Mouse (Mus musculus) heart, adult 18-20 months (tissue): ENCODE measurements at regions not wholly inside any gene's neighbourhood (a gene's known extent, or its start where the extent isn't known, plus 50 kb on each side); places are given as distances from the start of the nearest gene placed in this dataset.

ENCODE experiments used
- DNase-seq, 2 experiments: peaks; one replicate each; pipeline ENCODE4 v3.0.0; 2021 to 2022; ENCODE audit warnings: mixed read lengths in 1 of 2

DNA sequence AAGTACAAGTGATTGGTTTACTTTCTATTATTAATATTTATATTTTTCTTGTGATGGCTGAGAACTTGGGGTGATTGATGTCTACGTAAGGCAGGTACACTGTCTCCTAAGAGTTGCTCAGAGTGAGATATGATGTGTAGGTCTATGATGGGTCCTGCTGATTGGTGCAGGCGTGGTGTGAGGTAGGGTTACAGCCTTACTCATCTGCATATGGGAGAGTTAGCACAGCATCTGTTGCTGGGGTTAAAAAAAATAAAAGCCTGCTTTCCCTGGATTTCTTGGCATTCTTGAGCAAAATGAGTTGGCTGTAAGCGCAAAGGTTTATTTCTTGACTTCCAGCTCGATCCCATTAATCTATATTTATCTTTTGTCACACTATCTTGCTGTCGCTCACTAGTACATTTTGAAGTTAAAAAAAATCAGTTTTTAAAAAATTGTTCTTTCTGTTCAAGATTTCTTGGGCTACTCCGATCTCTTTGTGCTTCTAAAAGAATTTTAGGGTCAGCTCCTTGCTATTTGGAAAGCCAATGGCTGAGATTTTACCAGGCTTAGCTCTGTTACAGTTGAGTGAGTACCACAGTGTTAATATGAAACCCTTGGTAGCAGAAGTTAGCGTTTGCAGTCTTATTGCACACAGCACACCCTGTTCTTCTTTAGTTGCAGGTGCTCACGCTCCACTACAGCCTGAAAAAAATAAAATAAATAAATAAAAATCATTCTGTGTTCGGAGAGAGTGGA is 482.0 kb downstream of the Plekhb2 start:
- no peak for DNase-seq

DNA sequence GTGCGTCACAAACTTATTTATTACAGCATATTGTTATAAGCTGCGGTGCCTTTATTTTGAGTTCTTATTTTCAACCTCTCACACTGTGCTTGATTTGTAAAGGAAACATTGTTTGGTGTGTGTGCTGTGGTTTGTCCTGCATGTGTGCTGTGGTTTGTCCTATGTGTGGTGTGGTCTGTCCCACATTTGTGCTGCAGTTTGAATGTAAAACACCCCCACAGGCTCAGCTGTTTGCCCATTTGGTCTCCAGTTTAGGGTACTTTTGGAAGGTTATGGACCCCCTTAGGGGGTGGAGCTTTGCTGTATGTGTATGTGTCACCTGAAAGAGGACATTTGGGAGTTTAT is 482.5 kb downstream of the Plekhb2 start:
- DNase-seq = no peak

DNA sequence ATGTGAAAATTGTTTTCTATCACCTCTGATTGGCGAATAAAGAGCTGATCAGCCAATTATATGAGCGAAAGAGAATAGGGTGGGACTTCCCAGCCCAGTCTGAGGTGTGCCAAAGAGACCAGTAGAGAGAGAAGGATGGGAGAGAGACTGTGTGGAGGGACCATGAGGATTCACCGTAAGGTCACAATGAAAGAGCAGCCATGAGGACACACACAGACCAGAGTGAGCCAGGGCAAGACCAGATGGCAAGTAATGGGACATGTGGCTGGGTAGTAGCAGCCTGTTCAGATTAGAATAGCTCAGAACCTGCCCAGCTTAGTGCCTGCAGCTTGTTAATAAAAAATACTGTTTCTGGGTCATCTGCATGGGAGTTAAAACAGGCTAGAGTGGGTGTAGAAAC is 487.9 kb downstream of the Plekhb2 start:
- DNase-seq = no peak

DNA sequence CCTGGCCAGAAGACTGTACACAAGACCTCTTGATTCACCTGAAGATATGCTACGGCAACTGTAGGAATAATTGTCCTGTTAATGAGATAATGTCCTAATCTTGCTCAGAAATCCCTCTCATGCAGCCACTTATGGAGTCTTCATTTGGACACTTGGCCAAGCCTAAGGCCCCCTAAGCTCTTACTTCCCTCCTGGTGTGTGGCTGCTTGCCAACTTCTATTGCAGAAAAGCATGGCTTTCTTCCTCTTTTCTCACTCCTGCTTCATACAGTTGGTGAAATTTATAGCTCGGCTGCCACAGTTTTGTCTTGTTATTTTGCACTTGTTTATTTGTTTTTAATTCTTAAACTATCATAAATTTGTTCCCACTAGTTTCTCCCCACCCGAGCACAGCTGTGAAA is 488.4 kb downstream of the Plekhb2 start:
- DNase-seq = peak; percentile 2 to 5

DNA sequence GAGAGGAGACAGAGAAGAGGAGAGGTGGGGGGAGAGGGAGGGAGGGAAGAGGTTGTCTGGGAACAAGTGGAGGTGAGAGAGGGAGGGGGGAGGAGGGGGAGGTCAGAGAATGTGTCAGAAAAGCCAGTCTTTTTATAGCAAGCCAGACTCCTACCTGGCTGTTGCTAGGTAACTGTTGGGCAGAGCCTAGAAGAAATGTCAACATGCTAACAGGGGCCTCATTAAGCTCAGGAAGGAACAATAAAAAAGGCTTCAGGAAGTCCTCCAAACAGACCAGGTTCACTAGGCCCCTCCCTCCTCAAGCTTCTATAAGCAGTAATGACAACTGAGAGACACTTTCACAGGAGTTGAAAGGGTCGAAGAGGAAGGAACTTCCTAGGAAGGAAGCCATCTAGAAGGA is 494.8 kb downstream of the Plekhb2 start:
- DNase-seq = no peak

DNA sequence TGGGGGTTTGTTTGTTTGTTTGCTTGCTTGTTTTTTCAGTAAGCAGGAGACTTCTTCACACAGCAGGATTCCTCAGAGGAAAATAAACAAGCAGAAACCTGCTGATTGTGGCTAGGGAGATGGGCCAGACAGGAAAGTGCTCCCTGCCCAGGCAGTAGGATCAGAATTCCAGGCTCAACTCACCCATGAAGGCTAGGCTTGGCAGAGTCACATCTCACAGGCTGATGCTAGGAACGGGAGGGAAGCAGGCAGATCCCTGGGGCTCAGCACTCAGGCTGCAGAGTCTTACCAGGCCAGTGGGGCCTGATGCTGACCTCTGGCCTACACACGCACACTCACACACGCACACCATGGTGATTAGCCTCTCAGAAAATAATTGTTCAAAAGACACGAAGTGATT is 498.5 kb downstream of the Plekhb2 start:
- DNase-seq = no peak

DNA sequence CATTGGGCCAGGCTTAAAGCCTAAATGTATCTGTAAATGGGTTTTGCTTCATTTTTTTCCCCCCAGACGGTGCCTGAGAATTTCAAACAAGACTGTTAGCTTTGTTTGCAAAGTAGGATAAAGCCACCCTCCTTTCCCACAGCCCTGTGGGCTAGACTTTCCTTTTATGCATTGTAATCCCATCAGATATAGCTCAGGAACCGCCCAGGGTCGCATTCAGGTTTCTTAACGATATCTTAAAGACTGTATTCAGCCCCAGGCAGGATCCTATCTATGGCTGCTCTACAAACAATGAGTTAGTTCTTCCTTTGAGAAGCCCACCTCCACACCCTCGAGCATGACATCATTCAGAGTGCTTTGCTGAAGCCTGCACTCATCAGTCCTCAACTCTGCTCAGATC is 509.2 kb downstream of the Plekhb2 start:
- no peak for DNase-seq

DNA sequence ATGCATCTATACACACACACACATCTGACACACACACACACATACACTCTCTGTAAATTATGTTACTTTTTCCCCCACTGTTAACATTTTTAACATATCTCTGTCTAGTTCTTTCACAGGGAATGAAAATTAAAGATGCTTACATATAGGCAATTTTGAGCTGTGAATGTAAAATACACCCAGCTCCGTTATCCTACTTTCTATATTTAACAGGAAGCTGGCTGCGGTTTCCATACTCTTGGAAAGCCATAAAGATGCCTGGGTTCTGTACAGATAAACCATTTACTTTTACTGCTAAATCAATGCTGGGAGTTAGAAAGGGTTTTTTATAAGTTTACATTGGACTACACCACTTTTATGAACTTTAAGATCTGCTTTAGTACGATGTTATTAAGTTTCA is 511.7 kb downstream of the Plekhb2 start:
- no peak for DNase-seq

DNA sequence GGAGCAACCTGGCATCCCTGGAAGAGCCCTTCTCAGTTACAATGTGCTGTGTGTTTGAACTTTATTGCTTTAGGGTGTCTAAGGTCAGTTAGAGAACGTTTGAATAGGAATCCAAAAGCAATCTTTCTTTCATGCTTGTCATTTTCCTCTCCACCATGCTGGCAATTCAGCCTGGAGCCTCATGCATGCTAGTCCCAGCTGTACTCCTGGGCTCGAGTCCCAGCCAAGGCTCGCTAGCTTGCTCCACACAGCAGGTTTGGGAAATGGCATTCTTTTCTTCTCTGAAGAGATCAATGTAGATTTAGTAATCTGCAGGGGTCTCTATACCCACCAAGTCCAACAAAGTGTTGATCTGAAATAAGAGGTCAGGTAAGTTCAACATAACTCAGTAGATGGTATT is 513.1 kb downstream of the Plekhb2 start:
- peak; percentile 18 to 42 for DNase-seq

DNA sequence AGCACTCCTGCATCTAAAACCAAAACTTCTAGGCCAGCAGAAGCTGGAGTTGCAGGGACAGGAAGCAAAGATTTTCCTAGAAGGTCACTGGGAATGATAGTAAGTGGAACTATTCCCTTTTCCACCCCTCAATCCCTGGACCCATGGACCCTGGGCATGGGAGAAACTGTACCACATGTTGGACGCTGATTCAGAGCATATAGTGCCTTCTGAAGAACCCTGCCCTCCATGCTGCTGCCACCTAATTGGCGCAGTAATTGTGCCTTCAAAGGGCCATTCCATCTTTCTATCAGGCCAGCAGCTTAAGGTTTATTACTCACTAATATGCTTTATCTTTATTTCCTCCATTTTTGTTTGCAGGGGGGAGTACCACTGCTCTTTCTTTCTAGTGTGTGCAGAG is 516.8 kb downstream of the Plekhb2 start:
- no peak for DNase-seq

DNA sequence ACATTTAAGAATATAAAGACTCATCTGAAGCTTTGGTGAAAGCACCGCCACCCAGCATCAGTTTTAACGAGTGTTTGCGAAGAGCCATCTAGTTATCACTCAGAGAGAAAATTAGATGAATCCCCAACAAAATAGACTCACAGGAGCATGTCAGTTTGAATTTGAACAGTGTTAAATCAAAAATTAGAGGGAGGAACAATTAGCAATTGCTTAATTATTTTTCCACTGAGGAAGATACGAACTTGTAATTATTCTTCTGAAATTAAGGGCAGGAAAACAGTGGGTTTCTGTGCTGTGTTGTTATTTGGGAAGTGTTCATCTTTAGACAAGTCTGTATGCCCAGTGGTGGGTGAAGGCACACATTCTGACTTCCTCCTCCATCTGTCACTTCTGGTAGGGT is 523.0 kb downstream of the Plekhb2 start:
- no peak for DNase-seq

DNA sequence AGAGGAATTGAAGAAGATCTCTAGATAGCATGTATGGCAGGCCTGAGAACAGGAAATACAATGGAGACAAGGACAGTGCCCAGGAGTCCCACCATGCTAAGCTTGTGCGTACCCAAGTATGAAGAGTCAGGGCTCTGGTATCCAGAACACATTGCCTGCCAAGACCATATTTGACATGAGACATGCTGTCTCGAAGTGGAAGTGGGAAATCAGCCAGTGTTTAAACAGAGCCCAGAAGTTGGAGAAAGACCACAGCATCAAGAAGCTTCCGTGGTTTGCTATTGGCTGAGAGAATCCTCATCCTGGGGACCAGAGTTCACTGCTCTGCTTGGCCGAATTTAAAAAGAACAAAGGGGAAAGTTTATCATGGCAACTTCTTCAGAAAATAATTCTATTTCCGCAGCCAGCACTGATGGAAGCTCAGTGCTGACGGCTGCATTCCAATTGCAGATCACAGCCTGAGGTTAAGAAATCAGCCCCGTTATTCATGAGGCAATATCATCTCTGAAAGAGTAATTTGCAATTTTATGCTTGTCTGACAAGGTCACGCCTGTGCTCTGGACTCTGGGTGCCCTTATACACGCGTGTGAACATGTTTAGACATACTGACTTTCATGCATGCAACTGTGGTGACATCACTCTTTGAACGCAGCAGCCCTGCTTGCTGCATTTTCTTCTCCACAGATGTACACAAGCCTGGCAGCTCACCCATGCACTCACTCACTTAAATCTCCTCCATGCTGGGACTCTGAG is 531.0 kb downstream of the Plekhb2 start:
- DNase-seq = peak; percentile 38 to 47

DNA sequence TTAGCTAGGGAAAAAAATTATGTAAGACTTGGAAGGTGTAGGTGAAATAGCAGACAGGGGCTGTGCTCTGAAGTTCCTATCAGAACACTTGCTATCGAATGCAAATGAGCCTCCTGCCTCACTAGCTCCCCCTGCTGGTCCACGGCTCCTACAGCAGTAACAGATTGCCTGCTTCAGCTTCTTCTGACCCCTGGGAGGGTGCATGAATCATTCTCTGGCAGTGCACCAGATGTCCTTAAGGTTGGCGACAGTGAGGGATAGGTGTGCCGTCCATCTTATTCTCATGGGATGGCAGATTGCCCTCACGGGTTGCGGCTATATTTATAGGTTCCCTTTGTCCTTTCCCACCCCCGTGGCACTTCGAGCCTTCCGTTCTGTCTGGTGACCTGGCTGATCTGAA is 535.7 kb downstream of the Plekhb2 start:
- peak; percentile 75 to 89 for DNase-seq

DNA sequence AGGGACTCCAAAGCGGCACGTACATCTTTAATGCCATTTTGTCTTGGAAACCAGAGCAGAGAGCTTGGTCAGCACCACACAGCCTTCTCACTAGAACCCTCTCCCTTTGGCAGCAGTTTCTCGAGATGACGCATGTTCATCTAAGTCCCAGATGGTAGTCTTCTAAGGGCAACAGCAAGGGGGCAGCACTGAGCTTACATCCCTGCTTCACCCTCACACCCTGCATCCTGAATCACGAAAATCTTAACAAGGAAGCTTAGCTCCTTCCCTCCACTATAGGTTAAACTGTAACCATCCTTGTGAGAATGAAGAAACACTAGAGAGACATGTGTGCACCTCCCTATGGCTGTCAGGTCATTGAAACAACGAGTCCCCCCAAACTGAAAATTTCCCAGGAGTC is 538.4 kb downstream of the Plekhb2 start:
- DNase-seq = peak in 1 of 2 experiments; percentile 23

DNA sequence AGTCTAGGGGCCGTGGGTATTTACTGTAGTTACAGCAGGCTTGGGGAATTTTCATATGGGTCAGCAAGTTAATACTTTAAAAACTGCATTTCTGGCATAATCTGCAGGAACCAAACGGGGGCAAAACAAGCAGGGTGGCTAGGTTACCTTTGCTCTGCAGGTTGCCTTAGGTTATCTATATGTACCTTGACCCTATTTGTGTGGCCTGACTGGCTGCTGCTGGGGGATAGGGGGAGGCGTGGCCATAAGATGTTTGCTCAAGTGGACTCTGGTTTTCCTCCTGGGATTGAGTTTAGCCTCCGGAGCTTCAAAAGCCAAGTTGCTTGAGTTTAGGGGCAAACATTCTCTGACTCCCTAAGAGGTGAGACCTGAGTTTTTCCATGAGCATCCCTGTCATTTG is 540.6 kb downstream of the Plekhb2 start:
- DNase-seq = no peak

DNA sequence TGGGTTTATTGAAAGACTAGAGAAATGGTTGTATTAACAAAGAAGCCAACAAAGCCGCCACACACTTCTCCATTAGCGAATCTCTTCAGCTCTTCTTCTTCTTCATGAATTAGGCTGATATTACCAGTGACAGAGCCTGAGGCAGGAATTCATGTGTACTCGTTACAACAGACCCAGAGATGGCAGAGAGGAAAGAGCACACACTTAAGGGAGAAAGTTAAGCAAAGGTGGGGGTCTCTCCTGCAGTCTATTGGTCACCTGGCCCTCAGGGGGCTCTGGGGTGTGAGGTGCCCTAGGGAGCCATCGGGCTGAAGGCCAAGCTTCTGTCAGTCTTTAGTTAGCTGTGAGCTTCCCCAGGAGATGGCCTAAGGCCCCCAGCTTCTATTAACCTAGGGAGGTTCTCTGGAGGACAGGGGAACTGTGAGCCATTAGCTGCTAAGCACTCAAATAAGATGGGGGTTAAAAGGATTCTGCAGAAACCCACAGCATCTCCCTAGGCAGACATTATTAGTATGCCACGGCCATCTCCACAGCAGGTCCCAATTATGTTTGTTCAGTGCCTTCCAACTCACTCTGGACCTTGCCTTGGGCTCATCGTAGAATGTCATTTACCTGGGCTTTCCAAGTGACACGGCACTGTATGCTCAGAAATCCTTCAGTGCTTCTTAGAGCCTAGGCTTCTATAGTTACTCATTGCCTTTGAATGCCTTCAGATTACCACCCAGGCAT is 541.2 kb downstream of the Plekhb2 start:
- no peak for DNase-seq

DNA sequence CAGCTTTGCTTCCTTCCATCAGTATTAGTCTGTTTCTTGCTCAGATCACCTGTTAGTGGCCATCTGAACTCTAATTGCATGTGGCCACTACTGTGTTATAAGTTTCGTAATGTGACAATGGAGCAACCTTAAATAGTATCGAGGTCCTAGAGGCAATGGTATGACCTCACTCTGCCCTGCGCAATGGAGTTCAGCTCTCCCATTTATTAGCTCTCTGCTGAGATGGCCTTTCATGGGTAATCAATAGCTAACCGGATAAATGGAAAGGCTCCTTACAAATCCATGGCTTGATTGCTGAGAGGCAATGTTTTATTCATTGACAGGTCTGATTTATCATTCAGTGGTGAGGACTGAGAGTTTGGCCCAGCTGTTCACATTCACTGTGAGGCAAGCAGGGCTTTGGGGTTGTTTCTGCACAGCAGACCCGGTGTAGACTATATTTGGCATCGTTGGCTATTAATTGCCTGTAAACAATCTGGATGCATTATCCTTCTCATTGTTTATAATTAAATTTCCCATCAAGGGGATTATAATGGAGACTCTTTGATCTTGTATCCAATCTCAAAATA is 543.9 kb downstream of the Plekhb2 start:
- no peak for DNase-seq

DNA sequence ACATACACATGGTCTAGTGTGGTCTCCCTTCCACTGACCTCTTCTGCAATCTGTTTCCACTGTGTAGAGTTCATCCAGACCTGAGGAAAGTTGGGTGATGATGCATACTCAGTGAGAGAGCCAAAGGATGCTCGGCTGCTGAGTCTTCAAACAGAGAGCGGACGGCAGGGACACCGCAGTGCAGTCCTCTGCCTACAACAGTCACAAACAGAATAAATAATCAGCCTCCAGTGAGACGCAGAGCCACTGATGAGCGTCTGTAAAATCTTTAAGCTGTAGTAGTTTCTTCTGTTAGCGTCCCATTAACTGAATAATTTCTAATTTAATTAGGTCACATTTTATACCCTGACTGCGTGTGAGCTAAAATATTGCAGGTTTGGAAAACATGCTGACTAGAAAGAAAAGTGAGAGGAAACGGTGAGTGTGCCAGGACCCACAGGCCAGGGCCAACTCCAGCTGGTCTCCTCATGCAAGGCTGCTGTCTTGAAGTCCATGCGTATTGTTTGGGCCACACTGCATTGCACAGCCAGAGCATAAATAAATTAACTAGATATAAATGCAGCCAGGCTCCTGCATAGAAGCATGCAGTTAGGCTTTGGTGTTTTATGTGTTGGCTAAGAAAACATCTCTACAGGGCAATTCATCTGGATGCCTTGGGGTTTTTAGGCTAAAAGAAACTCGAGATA is 551.0 kb downstream of the Plekhb2 start:
- no peak for DNase-seq

DNA sequence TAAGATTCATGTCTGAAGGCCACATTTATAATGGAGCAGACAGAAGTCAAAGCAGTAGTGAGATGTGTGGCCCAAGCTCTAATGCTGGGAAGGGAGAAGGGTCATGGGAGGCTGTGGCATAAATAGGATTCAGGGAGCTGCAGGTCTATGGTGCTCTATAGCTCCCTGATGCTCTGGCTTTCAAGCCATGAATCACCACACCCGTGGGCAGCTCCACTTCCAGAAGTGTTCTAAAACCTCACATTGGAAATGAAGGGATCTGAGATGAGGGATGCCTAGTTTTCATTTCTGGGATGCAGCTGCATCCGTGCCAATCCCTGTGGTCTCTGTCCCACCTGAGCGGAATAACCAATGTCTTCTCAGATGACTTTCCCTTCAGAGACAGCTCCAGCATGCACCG is 553.2 kb downstream of the Plekhb2 start:
- DNase-seq = no peak

DNA sequence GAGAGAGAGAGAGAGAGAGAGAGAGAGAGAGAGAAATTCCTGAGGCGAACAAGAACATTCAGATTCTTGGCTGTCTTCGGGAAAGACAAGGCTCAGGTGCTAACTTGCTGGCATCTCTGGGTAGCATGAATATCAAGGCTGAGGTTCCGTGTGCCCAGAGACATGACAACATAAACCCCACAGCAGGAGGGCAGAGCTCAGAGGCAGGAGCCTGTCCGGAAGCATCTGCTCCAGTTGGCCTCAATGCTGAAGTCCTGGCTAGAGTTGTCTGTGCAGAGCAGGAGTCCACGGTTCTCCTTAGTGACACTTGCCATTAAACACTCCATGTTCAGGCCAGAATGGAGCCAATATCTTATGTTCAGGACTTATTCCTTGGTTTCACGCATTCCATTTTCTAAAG is 555.6 kb downstream of the Plekhb2 start:
- DNase-seq = no peak

DNA sequence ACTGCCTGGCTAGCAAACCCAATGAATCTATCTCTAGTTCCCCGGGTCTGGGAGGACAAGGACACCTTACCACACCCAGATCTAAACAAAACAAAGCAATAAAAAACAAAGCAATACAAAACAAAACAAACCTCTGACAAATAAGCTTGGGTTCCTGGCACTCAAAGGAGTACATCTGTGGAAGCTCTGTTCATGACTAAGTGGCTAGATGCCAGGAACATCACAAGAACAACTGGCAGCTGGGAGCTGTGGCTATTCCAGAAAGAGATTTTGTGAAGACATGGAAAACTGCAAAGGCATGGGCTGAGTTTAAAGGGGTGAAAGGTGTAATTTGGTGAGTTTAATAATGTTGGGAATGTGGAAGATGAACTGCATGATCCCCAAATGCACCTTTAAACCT is 565.9 kb downstream of the Plekhb2 start:
- peak; percentile 57 to 63 for DNase-seq

DNA sequence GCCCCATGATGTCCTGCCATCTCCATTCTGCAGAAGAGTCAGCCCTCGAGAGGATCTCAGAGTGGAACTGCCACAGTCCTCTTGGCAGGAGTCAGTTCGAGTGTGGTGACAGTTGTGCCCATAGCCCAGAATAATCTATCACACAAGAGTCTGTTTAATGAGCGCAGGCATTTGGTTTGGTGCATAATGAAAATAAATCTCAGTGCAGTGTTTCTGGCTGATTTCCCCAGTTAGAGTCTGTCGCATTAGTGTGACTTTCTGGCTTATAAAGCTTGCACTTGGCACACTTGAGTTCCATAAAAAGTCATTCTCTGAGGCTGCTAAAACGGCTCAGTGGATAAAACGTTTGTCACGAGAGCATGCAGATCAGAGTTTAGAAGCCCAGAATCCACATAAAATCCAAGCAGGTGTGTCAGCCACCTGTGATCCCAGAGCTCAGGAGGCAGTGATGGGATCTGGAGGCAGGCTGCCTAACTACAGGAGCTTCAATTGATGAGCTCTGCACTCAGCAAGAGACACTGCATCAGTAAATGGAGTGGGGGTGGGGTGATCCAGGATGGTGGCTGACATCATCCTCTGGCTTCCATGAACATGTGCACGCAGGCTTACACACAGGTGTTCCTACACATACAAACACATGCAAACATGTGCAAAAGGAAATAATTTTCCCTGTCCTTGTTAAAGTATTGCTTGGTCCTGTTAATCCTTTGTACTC is 578.5 kb downstream of the Plekhb2 start:
- DNase-seq = no peak
